Mouse (Mus musculus): Measurements from ENCODE around the gene H2-M3. TPM values are rescaled to one million over a fixed set of nuclear protein-coding genes. Genes with fewer than 3 reads are reported as not detected.
"Not testable (repeated sequence)": the region's sequence is repeated elsewhere in the genome, so short reads cannot be mapped to it uniquely, and the experiment has no call there.

H2-M3 gene
- 1 to 10 TPM; 3.1 to 3.6 TPM for total RNA-seq (2021)
- long read RNA-seq, experiment 1, partial matches to known transcripts: 0 of 4 reads
- long read RNA-seq, experiment 1, other reads (novel, unspliced or antisense): 0 of 4 reads
- long read RNA-seq, experiment 2, partial matches to known transcripts: 0 of 2 reads
- long read RNA-seq, experiment 2, other reads (novel, unspliced or antisense): 0 of 2 reads

DNA sequence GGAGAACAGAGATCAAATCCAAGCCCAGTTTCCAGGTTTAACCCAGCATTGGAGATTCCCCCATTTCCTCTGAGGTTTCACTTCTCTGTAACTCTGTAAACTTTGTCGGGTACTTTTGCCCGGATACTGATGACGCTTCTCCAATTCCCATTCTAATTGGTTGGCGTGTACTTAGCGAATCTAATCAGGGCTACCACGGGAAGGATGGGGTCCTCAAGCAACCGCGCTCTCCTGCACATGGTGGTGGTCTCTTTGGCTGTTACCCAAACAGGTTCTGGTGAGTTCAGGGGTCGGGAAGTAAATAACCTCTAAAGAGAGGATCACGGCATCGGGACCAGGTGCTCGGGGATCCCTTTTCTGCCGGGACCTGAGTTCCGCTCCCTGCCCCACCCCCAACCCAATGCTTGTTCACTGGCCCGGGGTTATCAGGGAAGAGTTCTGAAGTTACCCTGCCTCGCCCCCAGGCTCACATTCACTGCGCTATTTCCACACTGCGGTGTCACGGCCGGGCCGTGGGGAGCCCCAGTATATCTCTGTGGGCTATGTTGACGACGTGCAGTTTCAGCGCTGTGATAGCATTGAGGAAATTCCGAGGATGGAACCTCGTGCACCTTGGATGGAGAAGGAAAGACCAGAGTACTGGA is at the start of gene H2-M3:
H2-M3 (plus strand) TSS at position 163 of the 644 bp plus-strand sequence.
- peak; percentile 88 to 91 for DNase-seq (ENCODE audit: extremely low spot score in 1 of 2, low spot score in 2 of 2)
- Histone ChIP-seq H3K27ac (peak within 1 kb of the TSS; percentile 10; the same call in 1 of the 2 replicates), H3K4me3 (peak within 1 kb of the TSS; percentile 73)
- intact Hi-C loops (cut with DNase I): no loop called here
- TF ChIP-seq CTCF (IDR thresholded peaks at IDR 0.05): no peak

GRCm38 (mm10) chr17:37221879-37222278 is 48.1 kb upstream of the H2-M3 start:
- H3K4me3 ChIP-seq: no peak overlapping the region
- DNase-seq (ENCODE audit: extremely low spot score in 1 of 2, low spot score in 2 of 2): no peak
- intact Hi-C loops (cut with DNase I): no loop called here
- TF ChIP-seq CTCF (IDR thresholded peaks at IDR 0.05): peak; percentile 41
- H3K27ac ChIP-seq: no peak overlapping the region

DNA sequence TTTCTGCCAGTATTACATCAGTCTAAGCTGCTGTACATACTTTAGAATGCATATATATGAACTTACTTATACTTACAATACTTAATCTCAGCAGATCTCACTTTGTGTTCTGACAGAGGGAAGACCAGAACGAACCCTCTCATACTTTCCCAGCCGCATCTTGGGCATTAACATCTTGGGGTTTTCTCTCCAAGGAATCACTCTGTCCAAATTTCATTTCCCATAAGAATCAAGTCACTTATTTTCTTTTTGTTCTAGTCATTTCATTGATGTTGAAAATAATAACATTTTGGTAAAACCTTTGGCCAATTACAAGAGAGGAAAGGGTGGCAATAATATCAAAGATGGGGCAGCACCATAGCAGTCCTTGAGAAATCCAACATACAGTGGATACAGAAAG is 32.8 kb upstream of the H2-M3 start, which contains the start of gene Olfr97:
Olfr97 (minus strand) TSS at position 101 of the 400 bp plus-strand sequence.
- H3K27ac ChIP-seq; intact Hi-C loops (cut with DNase I); DNase-seq (ENCODE audit: extremely low spot score in 1 of 2, low spot score in 2 of 2): not testable (repeated sequence)

GRCm38 (mm10) chr17:37242198-37242597 is 27.8 kb upstream of the H2-M3 start:
- no peak for DNase-seq (ENCODE audit: extremely low spot score in 1 of 2, low spot score in 2 of 2)
- no peak for TF ChIP-seq CTCF (IDR thresholded peaks at IDR 0.05)
- no peak overlapping the region for H3K4me3 ChIP-seq
- intact Hi-C loops (cut with DNase I): no loop called here
- no peak overlapping the region for H3K27ac ChIP-seq

More for the DNA sequence above, 32.8 kb upstream of the H2-M3 start, which contains the start of gene Olfr97:
- not testable (repeated sequence) for H3K4me3 ChIP-seq

DNA sequence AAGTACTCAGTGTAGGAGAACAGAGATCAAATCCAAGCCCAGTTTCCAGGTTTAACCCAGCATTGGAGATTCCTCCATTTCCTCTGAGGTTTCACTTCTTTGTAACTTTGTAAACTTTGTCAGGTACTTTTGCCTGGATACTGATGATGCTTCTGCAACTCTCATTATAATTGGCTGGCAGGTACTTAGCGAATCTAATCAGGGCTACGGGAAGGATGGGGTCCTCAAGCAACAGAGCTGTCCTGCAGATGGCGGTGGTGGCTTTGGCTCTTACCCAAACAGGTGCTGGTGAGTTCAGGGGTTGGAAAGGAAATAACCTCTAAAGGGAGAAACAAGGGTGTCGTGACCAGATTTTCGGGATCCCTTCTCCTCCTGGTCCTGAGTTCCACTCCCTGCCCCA is 23.3 kb upstream of the H2-M3 start:
- no peak overlapping the region for H3K4me3 ChIP-seq

GRCm38 (mm10) chr17:37249460-37249859 is 20.6 kb upstream of the H2-M3 start:
- no peak overlapping the region for H3K27ac ChIP-seq
- intact Hi-C loops (cut with DNase I): no loop called here

More for the DNA sequence above, 23.3 kb upstream of the H2-M3 start:
- DNase-seq (ENCODE audit: extremely low spot score in 1 of 2, low spot score in 2 of 2): peak; percentile 16 to 21
- intact Hi-C loops (cut with DNase I): no loop called here
- H3K27ac ChIP-seq: no peak overlapping the region
- no peak; the same call in 1 of the 2 replicates for TF ChIP-seq CTCF (IDR thresholded peaks at IDR 0.05)

GRCm38 (mm10) chr17:37250544-37250943 is 19.5 kb upstream of the H2-M3 start:
- peak; percentile 48 for TF ChIP-seq CTCF (IDR thresholded peaks at IDR 0.05)
- H3K4me3 ChIP-seq: no peak overlapping the region
- no peak for DNase-seq (ENCODE audit: extremely low spot score in 1 of 2, low spot score in 2 of 2)
- H3K27ac ChIP-seq: no peak overlapping the region
- intact Hi-C loops (cut with DNase I): no loop called here

More at GRCm38 (mm10) chr17:37249460-37249859, 20.6 kb upstream of the H2-M3 start:
- H3K4me3 ChIP-seq: no peak overlapping the region
- DNase-seq (ENCODE audit: extremely low spot score in 1 of 2, low spot score in 2 of 2): no peak
- TF ChIP-seq CTCF (IDR thresholded peaks at IDR 0.05): no peak

GRCm38 (mm10) chr17:37263626-37264025 is 6.4 kb upstream of the H2-M3 start, which contains the start of gene Olfr98:
Gene Olfr98, minus strand, starts transcription at chr17:37263749.
- no peak for DNase-seq (ENCODE audit: extremely low spot score in 1 of 2, low spot score in 2 of 2)
- intact Hi-C loops (cut with DNase I): no loop called here
- no peak within 1 kb of the TSS for H3K27ac ChIP-seq
- H3K4me3 ChIP-seq: no peak within 1 kb of the TSS
- no peak for TF ChIP-seq CTCF (IDR thresholded peaks at IDR 0.05)

GRCm38 (mm10) chr17:37270702-37271092 is 677 bp downstream of the H2-M3 start:
- intact Hi-C loops (cut with DNase I): no loop called here
- peak overlapping the region; percentile 73 for H3K4me3 ChIP-seq
- peak overlapping the region; percentile 10; the same call in 1 of the 2 replicates for H3K27ac ChIP-seq
- TF ChIP-seq CTCF (IDR thresholded peaks at IDR 0.05): no peak
- peak in 1 of 2 experiments; percentile 12 for DNase-seq (ENCODE audit: extremely low spot score in 1 of 2, low spot score in 2 of 2)

- Histone ChIP-seq H3K27ac (no peak overlapping the region), H3K4me3 (no peak overlapping the region)
- no peak for TF ChIP-seq CTCF (IDR thresholded peaks at IDR 0.05)
- no peak for DNase-seq (ENCODE audit: extremely low spot score in 1 of 2, low spot score in 2 of 2)
- intact Hi-C loops (cut with DNase I): no loop called here
These were observed 5.7 kb downstream of the H2-M3 start for GRCm38 (mm10) chr17:37275626-37276248.

GRCm38 (mm10) chr17:37276573-37276972 is 6.6 kb downstream of the H2-M3 start:
- Histone ChIP-seq H3K4me3 (no peak overlapping the region), H3K27ac (no peak overlapping the region)
- no peak for DNase-seq (ENCODE audit: extremely low spot score in 1 of 2, low spot score in 2 of 2)
- intact Hi-C loops (cut with DNase I): no loop called here
- TF ChIP-seq CTCF (IDR thresholded peaks at IDR 0.05): no peak

GRCm38 (mm10) chr17:37280331-37280730 is 10.3 kb downstream of the H2-M3 start:
- intact Hi-C loops (cut with DNase I): no loop called here
- H3K4me3 ChIP-seq: no peak overlapping the region
- no peak for TF ChIP-seq CTCF (IDR thresholded peaks at IDR 0.05)
- no peak overlapping the region for H3K27ac ChIP-seq
- DNase-seq (ENCODE audit: extremely low spot score in 1 of 2, low spot score in 2 of 2): no peak

All from left cerebral cortex, adult 2 months (tissue).